Comparison of ENCODE assay signal across 15 mouse cellular contexts in genomic region chr6:92469456-92469855, GRCm38 (mm10).
A peak's percentile ranks its signal among the peaks of the same experiment; 100 is the strongest.
DNase-seq lines count a peak whose midpoint lies in the region; ATAC-seq and TF ChIP-seq lines count a peak whose summit lies in the region.
"Had no signal": no experiment of that assay in that cellular context is flagged by ENCODE, and none has a peak within 500 bp of the region (broad histone marks: within the 10 kb centered on the region; RNA-seq: fewer than 3 reads in every experiment).

No protein-coding gene starts in this region.

- no peak overlapping the region for H3K4me3 ChIP-seq in gastrocnemius, adult 2 months
- no peak overlapping the region for H3K4me3 ChIP-seq in hindbrain, postnatal 0 days (ENCODE audit: low read length)
- H3K4me3 ChIP-seq in hindbrain, embryonic 16.5 days (ENCODE audit: low read length), result no peak overlapping the region
- H3K4me3 ChIP-seq in lung, embryonic 14.5 days (ENCODE audit: low read depth, low read length), result no peak overlapping the region
- no peak overlapping the region for H3K4me3 ChIP-seq in stomach, embryonic 14.5 days (ENCODE audit: low read depth, low read length)
- H3K4me3 ChIP-seq: forebrain, embryonic 15.5 days; hindbrain, embryonic 13.5 days; neural tube, embryonic 13.5 days had no signal

- H3K27ac ChIP-seq in gastrocnemius, adult 2 months, result peak overlapping the region; percentile 24
- H3K27ac ChIP-seq in hindbrain, postnatal 0 days, result 0 out of 2 replicates have a peak overlapping the region, but pooled peaks have one; percentile 8
- no peak overlapping the region for H3K27ac ChIP-seq in hindbrain, embryonic 16.5 days (ENCODE audit: low read depth, low read length)
- peak overlapping the region; percentile 96 for H3K27ac ChIP-seq in lung, embryonic 14.5 days (ENCODE audit: low read depth)
- H3K27ac ChIP-seq in stomach, embryonic 14.5 days (ENCODE audit: low read length), result peak overlapping the region; percentile 88
- H3K27ac ChIP-seq: forebrain, embryonic 15.5 days; macrophage; neural tube, embryonic 13.5 days had no signal

- no peak overlapping the region for H3K4me2 ChIP-seq in hindbrain, postnatal 0 days (ENCODE audit: low read depth, low read length)
- H3K4me2 ChIP-seq in hindbrain, embryonic 16.5 days (ENCODE audit: low read length), result no peak overlapping the region
- H3K4me2 ChIP-seq in lung, embryonic 14.5 days, result peak overlapping the region; percentile 40
- no peak overlapping the region for H3K4me2 ChIP-seq in stomach, embryonic 14.5 days (replicated peaks; ENCODE audit: low read depth, low read length)
- H3K4me2 ChIP-seq: forebrain, embryonic 15.5 days; hindbrain, embryonic 13.5 days; neural tube, embryonic 13.5 days had no signal

- WGBS in hindbrain, postnatal 0 days, result 75% methylated on average over 4 of the region's 4 CpGs
- WGBS in hindbrain, embryonic 16.5 days, result 80% methylated on average over 4 of the region's 4 CpGs
- 57% methylated on average over 4 of the region's 4 CpGs for WGBS in lung, embryonic 14.5 days
- 63% methylated on average over 4 of the region's 4 CpGs for WGBS in stomach, embryonic 14.5 days

- no peak for DNase-seq in gastrocnemius, adult 2 months
- DNase-seq in gastrocnemius, postnatal 10 days, result no peak
- no peak for DNase-seq in hindbrain, postnatal 0 days (ENCODE audit: low spot score)
- no peak for DNase-seq in lung, embryonic 14.5 days
- no peak for DNase-seq in lung, postnatal 14 days
- DNase-seq in frontal cortex, postnatal 10 days (ENCODE audit: low spot score in 2 of 2), result no peak
- DNase-seq: cerebellum, adult 11 months; gastrocnemius, postnatal 14 days; thymus, postnatal 25 days had no signal

- no peak for TF ChIP-seq CTCF in gastrocnemius, adult 2 months (IDR thresholded peaks at IDR 0.05)
- TF ChIP-seq CTCF in hindbrain, postnatal 0 days (IDR thresholded peaks at IDR 0.05; ENCODE audit: low read depth), result no peak
- TF ChIP-seq CTCF in lung, embryonic 14.5 days (IDR thresholded peaks at IDR 0.05; ENCODE audit: low read depth), result no peak

- no peak overlapping the region for H3K9ac ChIP-seq in hindbrain, postnatal 0 days (replicated peaks; ENCODE audit: low read length)
- no peak overlapping the region for H3K9ac ChIP-seq in hindbrain, embryonic 16.5 days (ENCODE audit: low read depth, low read length)
- no peak overlapping the region for H3K9ac ChIP-seq in lung, embryonic 14.5 days
- no peak overlapping the region for H3K9ac ChIP-seq in stomach, embryonic 14.5 days (replicated peaks; ENCODE audit: low read depth, low read length)
- H3K9ac ChIP-seq: forebrain, embryonic 15.5 days; hindbrain, embryonic 13.5 days; neural tube, embryonic 13.5 days had no signal

- ATAC-seq in hindbrain, postnatal 0 days, result no peak
- no peak for ATAC-seq in hindbrain, embryonic 16.5 days
- no peak; the same call in 1 of the 2 replicates for ATAC-seq in lung, embryonic 14.5 days (ENCODE audit: insufficient read depth)
- ATAC-seq in stomach, embryonic 14.5 days (ENCODE audit: insufficient number of reproducible peaks, insufficient read depth, low FRiP score, low read depth), result no peak
- ATAC-seq: forebrain, embryonic 15.5 days had no signal

- H3K36me3 ChIP-seq in hindbrain, postnatal 0 days (ENCODE audit: insufficient read depth, low read length), result no peaks in the 10 kb centered on the region
- no peaks in the 10 kb centered on the region for H3K36me3 ChIP-seq in hindbrain, embryonic 16.5 days (ENCODE audit: control insufficient read depth, insufficient read depth, low read length)
- no peaks in the 10 kb centered on the region for H3K36me3 ChIP-seq in lung, embryonic 14.5 days (ENCODE audit: insufficient read depth)
- no peaks in the 10 kb centered on the region for H3K36me3 ChIP-seq in stomach, embryonic 14.5 days (ENCODE audit: control insufficient read depth, insufficient read depth, low read length)
- H3K36me3 ChIP-seq: forebrain, embryonic 15.5 days; hindbrain, embryonic 13.5 days; neural tube, embryonic 13.5 days had no signal

- intact Hi-C loops in gastrocnemius, adult 2 months (cut with DNase I), result no loop called here

- H3K4me1 ChIP-seq in hindbrain, postnatal 0 days (ENCODE audit: insufficient read depth, low read length), result peaks cover 29% of the 10 kb centered on the region
- peaks cover 35% of the 10 kb centered on the region for H3K4me1 ChIP-seq in hindbrain, embryonic 16.5 days (ENCODE audit: control insufficient read depth, insufficient read depth, low read depth, low read length)
- peaks cover 44% of the 10 kb centered on the region for H3K4me1 ChIP-seq in lung, embryonic 14.5 days (ENCODE audit: insufficient read depth)
- peaks cover 27% of the 10 kb centered on the region for H3K4me1 ChIP-seq in stomach, embryonic 14.5 days (ENCODE audit: control insufficient read depth, insufficient read depth, low read length)

- H3K27me3 ChIP-seq in hindbrain, postnatal 0 days (ENCODE audit: insufficient read depth, low read length), result no peaks in the 10 kb centered on the region
- H3K27me3 ChIP-seq in hindbrain, embryonic 16.5 days (replicated peaks; ENCODE audit: control insufficient read depth, insufficient read depth, low read length), result no peaks in the 10 kb centered on the region
- no peaks in the 10 kb centered on the region for H3K27me3 ChIP-seq in lung, embryonic 14.5 days (ENCODE audit: insufficient read depth, low read length)
- H3K27me3 ChIP-seq in stomach, embryonic 14.5 days (ENCODE audit: control insufficient read depth, insufficient read depth, low read length), result no peaks in the 10 kb centered on the region
- H3K27me3 ChIP-seq: forebrain, embryonic 15.5 days; hindbrain, embryonic 13.5 days; neural tube, embryonic 13.5 days had no signal

- no peaks in the 10 kb centered on the region for H3K9me3 ChIP-seq in hindbrain, postnatal 0 days (ENCODE audit: low read length)
- no peaks in the 10 kb centered on the region for H3K9me3 ChIP-seq in hindbrain, embryonic 16.5 days (ENCODE audit: control insufficient read depth, low read length)
- H3K9me3 ChIP-seq in lung, embryonic 14.5 days (ENCODE audit: low read depth, low read length), result no peaks in the 10 kb centered on the region
- H3K9me3 ChIP-seq in stomach, embryonic 14.5 days (ENCODE audit: control insufficient read depth, low read depth, low read length), result no peaks in the 10 kb centered on the region
- H3K9me3 ChIP-seq: forebrain, embryonic 15.5 days; hindbrain, embryonic 13.5 days; neural tube, embryonic 13.5 days had no signal
